In genomic region chr4:135381355-135381754, GRCm38 (mm10) we compare ENCODE assay signal across 10 mouse cellular contexts.
"Had no signal": no experiment of that assay in that cellular context is flagged by ENCODE, and none has a peak within 500 bp of the region (broad histone marks: within the 10 kb centered on the region; RNA-seq: fewer than 3 reads in every experiment).

No protein-coding gene starts in this region.

- H3K4me2 ChIP-seq: limb, embryonic 13.5 days; midbrain, embryonic 13.5 days; neural tube, embryonic 12.5 days had no signal

- H3K4me3 ChIP-seq: limb, embryonic 13.5 days; midbrain, embryonic 13.5 days; neural tube, embryonic 12.5 days had no signal

- H3K36me3 ChIP-seq: limb, embryonic 13.5 days; midbrain, embryonic 13.5 days; neural tube, embryonic 12.5 days had no signal

- H3K27me3 ChIP-seq: limb, embryonic 13.5 days had no signal

- H3K4me1 ChIP-seq: neural tube, embryonic 12.5 days had no signal

- H3K9ac ChIP-seq: limb, embryonic 13.5 days; liver, embryonic 14.5 days; midbrain, embryonic 13.5 days; neural tube, embryonic 12.5 days had no signal

- H3K9me3 ChIP-seq: limb, embryonic 13.5 days; midbrain, embryonic 13.5 days; neural tube, embryonic 12.5 days had no signal

- DNase-seq: kidney, postnatal 25 days; lung, adult 2 months; lung, postnatal 36 days; right cerebral cortex, postnatal 14 days; thymus, postnatal 36 days had no signal

- ATAC-seq: lung, postnatal 0 days; midbrain, embryonic 13.5 days had no signal

- H3K27ac ChIP-seq: limb, embryonic 13.5 days; liver, embryonic 14.5 days; midbrain, embryonic 13.5 days; neural tube, embryonic 12.5 days had no signal
